Mouse (Mus musculus): Measurements from ENCODE around the gene Arid4b. TPM values are rescaled to one million over a fixed set of nuclear protein-coding genes. Genes with fewer than 3 reads are reported as not detected.

Arid4b gene
- total RNA-seq, 1 experiment from 2014 or later: 65.1 TPM

DNA sequence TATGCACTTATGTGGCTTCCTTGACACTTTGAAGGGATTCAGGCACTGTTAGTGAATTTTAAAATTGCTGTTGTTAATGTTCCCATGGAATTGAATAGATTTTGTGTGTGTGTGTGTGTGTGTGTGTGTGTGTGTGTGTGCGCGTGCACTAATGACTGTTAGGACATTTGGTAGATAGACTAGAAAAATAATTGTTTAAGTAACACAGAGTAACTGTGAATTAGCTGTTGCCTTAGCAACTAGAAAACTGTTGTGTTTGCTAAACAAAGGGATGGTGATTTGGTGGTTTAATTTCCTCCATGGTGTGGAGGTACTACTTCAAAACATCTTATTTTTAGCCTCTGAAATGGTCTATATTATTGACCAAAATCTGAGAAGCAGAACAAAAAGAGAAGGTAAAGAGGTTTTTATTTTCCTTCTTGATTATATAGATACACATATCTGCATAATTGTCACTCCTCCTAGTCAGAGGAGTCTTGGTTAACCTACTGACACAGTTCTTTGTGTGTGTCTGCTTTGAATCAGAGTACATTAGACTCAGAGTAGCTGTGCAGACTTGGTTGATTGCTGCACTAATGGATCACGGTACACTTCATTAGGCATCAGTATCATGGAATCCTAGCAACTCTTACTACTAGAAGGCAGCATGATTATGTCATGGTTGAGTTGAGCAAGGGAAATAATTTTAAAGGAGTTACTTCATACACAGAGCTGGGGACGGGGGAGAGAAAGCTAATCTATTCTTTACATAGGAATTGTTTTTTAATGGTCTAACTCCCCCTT is 50.9 kb downstream of the Arid4b start:
- ATAC-seq (replicated peaks in 1 of 2; ENCODE audit: insufficient read depth in 1 of 2, low FRiP score in 2 of 2, low TSS enrichment in 1 of 2, low read depth in 1 of 2, poor library complexity in 2 of 2, severe bottlenecking in 2 of 2): no peak; a peak in 1 of 4 replicates

DNA sequence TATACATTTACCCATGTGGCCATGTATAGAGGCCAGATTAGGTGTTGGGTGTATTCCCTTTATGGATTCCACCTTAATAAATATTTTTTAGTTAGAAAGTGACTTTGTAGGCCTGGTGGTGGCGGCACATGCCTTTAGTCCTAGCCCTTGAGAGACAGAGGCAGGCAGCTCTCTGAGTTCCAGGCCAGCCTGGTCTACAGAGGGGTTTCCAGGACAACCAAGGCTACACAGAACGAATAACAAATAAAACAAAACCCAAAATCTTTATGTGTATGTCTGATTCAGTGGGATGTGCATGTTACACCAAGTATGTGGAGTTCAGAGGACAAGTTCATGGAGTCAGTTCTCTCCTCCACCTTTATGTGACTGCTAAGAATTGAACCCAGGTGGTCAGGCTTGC is 52.8 kb downstream of the Arid4b start:
- no peak for ATAC-seq (replicated peaks in 1 of 2; ENCODE audit: insufficient read depth in 1 of 2, low FRiP score in 2 of 2, low TSS enrichment in 1 of 2, low read depth in 1 of 2, poor library complexity in 2 of 2, severe bottlenecking in 2 of 2)

DNA sequence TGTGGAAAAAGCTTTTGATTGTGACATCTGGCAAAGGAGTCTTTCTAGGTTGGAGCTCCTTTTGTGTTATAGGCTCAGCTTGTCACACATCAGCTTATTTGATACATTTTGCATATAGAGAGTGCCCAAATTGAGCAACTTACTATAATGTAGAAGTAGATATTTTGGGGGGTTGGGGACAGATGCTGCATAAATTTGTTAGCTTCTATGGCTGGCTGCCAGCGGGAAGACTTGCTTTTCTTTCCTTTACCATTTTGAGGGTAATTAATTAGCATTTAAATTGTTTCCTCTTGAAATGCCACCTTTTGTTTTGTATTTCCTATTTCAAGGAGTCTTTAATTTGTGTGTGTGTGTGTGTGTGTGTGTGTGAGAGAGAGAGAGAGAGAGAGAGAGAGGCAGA is 68.6 kb downstream of the Arid4b start:
- no peak for ATAC-seq (replicated peaks in 1 of 2; ENCODE audit: insufficient read depth in 1 of 2, low FRiP score in 2 of 2, low TSS enrichment in 1 of 2, low read depth in 1 of 2, poor library complexity in 2 of 2, severe bottlenecking in 2 of 2)

DNA sequence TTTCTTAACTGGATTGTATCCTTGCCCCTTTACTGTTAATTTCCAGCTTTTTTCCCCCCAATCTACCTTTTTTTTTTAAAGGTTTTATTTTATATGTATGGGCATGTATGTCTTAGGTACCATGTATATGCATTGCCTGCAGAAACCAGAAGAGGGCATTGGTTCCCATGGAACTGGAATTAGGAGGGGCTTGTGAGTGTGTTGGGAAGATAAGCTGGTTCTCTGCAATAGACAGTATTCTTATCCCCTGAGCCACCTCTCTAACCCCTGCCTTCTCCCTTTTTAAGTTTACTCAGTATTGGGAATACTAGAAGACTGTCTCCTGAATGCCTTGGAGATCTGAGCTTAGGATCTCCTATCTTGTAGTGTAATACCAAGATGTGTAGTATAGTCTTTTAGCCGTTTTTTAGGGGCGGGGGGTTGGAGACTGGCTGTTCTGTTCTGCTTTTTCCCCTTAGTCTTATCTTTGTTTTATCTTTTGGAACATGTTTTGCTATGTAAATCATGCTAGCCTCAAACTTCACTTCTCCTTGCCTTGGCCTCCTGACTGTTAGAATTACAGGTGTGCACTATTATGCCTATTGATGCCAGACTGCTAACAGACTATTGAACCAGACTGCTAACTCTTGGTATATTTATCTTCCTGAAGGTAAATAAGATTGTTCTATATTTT is 79.4 kb downstream of the Arid4b start:
- ATAC-seq (replicated peaks in 1 of 2; ENCODE audit: insufficient read depth in 1 of 2, low FRiP score in 2 of 2, low TSS enrichment in 1 of 2, low read depth in 1 of 2, poor library complexity in 2 of 2, severe bottlenecking in 2 of 2): peak in 1 of 2 experiments; percentile 56; a peak in 1 of 4 replicates

DNA sequence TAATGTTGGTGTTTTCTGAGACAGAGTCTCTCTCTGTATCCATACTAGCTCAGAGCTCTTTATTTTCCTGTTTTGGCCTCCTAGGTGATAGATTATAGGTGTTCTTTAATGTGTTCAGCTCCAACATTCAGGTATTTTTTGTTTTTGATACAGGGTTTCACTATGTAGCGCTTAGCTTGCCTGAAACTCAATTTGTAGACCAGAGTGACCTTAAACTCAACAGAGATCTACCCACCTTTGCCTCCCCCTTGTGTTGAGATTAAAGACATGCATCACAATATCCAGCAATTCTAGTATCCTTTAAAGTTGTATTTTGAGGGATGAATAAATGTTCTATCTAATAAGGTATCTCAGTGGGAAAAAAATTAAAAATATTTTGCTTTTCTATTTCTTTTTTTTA is 115.0 kb downstream of the Arid4b start:
- peak; percentile 53 to 60; a peak in 2 of 4 replicates for ATAC-seq (replicated peaks in 1 of 2; ENCODE audit: insufficient read depth in 1 of 2, low FRiP score in 2 of 2, low TSS enrichment in 1 of 2, low read depth in 1 of 2, poor library complexity in 2 of 2, severe bottlenecking in 2 of 2)

DNA sequence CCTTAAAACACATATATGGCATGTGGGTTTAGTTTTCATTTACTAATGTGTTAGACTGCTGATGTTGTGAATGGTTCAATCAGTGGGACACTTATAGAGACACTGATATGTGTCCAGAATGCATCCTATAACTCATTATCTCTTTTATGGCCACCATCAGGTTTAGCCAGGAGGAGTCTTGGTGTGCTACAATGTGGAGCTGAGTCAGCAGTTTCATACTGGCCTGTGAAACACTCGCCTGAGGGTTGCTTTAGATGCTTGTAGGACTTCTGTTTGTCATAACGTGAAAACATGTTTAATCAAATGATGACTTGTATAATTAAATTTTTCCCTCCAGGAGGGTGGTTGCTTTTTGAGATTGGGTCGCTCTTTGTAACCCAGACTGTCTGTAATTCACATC is 116.6 kb downstream of the Arid4b start:
- ATAC-seq (replicated peaks in 1 of 2; ENCODE audit: insufficient read depth in 1 of 2, low FRiP score in 2 of 2, low TSS enrichment in 1 of 2, low read depth in 1 of 2, poor library complexity in 2 of 2, severe bottlenecking in 2 of 2): no peak

DNA sequence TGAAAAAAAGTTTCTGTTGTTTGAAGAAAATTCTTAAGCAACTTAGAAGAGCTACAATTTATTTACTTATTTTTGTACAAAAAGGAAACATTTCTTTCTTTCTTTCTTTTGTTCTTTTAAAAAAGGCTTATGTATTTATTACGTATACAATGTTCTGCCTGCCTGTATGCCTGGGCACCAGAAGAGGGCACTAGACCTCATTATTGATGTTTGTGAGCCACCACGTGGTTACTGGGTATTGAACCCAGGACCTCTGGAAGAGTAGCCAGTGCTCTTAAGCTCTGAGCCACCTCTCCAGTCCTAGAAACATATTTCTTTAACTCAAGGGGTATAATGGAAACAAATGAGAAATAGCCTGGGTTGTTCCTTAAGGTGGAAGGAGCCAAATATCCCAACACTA is 182.9 kb downstream of the Arid4b start:
- no peak for ATAC-seq (replicated peaks in 1 of 2; ENCODE audit: insufficient read depth in 1 of 2, low FRiP score in 2 of 2, low TSS enrichment in 1 of 2, low read depth in 1 of 2, poor library complexity in 2 of 2, severe bottlenecking in 2 of 2)

Other genes starting within 250 kb of the Arid4b start
- gene B3galnt2, start 108.8 kb upstream of the Arid4b start, total RNA-seq (2017): 29.8 and 36.6 TPM in 2 replicates
- 68.9 and 87.6 TPM in 2 replicates for gene Tbce, start 23.6 kb upstream of the Arid4b start, total RNA-seq (2017)
- gene Ggps1, start 256 bp downstream of the Arid4b start, total RNA-seq (2017): 40.1 and 45.9 TPM in 2 replicates

Data from hematopoietic stem cell, adult 5-6 weeks (primary cell).